Mouse (Mus musculus) urinary bladder, postnatal 10 days (tissue): ENCODE data around the gene Bdkrb1.

Experiments
- DNase-seq: peaks from one replicate; pipeline ENCODE4 v3.0.0; 2022; ENCODE audit warnings: low spot score

Bdkrb1 gene

DNA sequence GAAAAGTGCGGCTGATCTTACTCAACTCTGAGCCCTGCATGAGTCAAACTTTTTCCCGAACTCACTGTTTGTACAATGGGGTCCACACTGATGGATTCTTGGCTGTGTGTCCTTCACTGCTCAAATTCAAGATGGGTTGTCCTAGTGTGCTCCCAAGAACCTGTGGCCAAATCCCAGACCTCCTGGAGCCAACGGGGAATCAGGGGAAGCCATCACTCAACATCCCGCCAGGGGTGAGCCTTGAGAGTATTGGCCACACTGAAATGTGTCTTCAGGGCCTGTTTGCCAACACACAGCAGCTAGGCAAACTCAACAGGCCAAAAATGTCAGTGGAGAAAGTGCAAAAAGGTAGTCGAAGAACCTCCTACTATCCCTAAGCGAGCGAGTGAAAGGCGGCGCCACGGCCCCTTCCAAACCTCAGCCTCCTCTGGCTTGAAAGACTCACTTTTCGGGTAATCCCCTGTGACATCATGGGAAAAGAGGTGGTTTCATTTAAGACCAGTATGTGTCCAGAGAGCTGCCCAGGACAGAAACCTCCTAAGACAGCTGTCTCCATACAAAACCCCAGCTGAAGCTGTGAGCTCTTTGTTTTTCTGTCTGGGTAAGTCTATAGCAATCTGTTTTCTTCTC lies at the start of gene Bdkrb1:
Bdkrb1 (plus strand) TSS at position 505 of the 630 bp plus-strand sequence.
- no peak for DNase-seq

GRCm38 (mm10) chr12:105554151-105554772 lies 48.6 kb upstream of the Bdkrb1 start:
- DNase-seq, result no peak

DNA sequence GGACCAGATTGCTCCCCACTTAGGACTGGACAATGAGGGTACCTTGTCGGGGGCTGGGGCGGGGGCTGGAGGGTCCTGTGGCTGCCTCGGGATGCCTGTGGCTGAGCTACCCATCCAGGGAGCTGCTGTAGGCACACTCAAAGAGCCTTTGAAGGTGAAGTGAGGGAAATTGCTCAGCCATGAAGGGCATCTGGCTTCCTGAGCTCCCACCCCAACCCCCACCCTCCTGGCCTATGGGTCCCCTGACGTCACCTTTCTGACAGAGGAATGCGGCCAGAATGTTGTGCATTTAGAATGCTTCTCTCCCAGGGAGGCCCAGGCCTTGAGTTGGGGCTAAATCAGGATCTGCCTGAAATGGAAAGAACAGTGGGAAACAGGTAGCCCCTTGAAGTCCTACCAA lies 47.7 kb upstream of the Bdkrb1 start:
- no peak for DNase-seq

DNA sequence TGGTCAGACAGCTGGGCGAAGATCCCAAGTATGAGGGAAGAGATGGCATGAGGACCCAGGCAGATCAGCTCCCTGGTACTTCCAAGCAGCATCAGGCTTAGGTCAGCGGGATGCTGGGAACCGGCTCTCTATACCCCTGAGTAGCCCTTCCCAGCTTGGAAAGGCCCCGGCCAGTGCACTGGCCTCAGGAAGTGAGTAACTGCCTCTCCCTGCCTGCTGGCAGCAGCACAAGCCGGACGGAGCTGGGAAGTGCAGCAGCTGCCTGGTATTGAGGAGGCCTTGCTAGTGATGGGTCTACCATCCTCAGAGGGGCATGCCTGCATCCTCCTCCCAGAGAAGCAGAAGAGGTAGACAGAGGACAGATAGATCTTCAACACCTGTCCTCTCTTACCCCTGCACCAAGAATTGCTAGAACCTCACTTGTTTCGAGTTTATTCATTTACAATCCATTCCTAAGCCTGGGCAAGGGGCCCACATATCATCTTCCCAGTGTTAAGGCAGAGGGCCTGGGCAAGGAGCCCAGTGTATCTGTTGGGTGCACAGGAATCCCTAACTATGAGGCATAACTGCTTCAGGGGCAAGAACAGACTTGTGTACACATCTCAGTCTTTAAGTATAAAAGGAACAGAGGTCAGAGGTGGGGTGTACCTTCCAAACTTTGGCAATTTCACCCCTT lies 45.5 kb upstream of the Bdkrb1 start:
- no peak for DNase-seq

DNA sequence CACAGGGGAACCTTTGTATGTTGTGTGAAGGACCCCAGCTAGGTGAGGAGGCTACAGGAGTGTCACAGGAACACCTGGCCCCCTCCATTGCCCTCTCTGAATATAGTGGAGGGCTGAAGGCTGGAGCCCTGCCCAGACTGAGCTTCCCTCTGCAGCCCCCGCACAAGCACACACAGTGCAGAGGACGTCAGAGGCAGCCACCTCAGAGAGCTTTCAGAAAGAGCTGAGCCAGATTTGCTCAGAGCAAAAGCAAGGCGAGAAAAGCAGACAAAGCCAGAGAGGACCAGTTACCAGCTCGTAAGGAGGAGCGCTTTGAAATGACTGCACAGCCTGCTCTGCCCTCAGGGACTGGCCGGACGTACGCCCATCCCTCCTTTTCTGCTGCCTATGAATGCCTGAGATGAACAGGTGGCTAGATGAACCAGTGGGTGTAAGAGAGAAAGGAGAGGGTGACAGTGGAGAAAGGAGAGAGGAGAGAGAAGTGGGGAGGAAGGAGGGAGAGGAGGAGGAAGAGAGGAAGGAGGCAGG lies 41.8 kb upstream of the Bdkrb1 start:
- no peak for DNase-seq

DNA sequence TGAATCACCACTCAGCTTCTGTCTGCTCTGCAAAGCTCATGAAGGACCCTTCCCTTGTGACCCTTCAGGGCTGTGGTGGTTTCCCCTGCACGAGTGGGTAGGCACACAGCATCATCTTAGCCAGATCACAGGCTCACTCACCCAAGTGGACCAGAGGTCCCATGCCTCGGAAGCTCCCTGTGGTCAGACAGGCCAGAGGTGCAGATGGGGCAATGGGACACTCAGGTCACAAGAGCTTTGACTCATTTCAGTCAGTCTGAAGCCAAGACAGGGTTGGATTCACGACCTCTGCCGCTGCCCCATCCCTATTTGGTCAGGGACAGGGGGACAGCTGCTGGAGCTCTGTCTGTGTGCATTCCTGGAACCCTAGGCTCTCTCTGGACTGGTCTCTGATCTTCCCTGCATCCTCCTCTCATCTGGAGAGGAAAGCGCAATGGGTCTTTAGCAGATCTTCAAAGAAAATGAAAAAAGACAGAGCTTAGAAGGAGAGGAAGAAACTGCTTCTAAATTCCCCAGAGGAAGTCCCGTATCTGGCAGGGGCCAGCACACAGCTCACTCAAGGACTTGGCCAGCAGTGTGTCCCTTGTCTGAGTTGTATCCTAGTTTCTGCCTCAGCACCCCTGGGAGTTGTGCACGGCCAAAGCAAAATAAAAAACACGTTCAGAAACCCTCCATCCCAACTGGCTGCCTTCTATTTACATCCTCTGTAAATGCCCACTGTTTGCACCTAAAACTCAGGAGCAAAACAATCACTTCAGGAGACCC lies 40.6 kb upstream of the Bdkrb1 start:
- no peak for DNase-seq

DNA sequence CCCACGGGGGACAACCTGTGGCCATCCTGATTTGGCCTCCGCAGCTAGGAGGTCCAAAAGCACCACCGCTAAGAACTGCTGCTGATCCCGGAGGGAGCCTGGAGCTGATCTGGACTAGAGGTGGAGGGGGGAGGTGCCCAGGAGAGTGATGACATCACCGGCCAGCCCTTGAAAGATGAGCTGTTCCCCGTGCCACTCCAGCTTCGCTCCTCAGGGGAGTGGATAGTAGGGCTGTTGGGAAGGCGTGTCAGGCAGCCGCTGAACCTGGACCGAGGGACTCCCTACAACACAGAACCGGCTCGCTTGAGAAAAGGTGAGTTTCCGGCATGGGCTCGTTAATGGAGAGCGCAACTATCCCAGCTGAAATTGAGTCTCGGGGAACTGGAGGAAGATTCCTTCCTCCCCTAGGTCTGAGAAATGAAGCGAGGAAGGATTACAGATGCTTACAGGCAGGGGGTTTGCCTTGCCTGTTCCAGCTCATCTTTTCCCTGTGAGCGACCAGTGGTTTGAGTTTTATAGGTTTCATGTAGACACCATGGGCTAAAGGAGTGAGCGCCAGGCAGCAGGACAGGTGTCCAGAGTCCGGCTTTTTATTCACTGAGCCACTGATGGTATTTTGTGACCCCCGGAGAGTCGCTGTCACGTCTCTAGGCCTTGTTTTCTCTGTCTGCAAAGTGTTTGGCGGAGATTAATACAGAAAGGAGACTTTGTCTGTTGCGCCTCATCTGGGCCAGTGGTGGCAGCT lies 39.8 kb upstream of the Bdkrb1 start, which contains the start of gene Bdkrb2:
Bdkrb2 (plus strand) TSS at position 291 of the 745 bp plus-strand sequence.
- DNase-seq, result no peak

DNA sequence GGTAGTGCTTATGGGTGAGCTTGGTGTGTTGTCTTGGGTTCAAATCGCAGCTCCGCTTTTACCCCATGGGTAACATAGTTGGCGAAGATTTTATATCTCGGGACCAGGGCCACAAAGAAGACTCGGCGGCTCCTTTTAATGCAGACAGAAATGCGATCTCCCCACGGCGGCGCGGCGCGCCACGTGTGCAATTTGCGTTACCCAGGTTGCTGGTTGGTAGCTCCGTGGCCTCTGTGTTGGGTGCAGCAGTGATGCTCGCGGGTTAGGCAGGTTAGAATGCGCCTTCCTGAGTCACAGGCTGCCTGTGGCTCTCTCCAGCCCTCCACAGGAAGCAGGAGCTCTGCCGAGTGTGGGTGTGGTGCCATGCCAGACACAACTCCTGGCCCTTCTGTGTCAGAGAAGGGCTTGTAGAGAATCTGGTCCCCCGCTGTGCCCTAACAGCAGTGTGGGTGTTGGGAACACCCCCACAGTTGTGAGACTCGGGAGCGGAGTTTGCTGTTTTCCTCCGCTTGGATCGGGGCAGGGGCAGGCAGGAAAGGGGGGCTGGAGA lies 39.1 kb upstream of the Bdkrb1 start:
- DNase-seq, result no peak

DNA sequence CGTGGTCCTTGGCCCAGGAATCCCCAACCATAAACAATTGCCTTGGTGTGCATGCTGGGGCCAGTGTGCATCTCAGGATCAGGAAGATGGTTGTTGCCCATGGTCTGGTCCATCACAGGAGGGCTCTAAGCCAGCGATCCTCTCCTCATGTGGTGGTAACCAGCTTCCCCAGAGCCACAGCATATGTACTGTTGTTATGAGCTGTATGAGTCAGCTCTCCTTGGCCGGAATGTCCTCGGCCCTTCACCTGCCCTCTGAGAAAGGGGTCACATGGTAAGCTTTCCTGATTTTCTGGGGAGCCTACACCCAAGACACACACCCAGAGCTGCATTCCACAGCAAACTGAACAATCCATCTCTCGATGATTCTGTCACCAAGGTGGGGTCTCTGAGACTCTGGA lies 37.7 kb upstream of the Bdkrb1 start:
- no peak for DNase-seq

DNA sequence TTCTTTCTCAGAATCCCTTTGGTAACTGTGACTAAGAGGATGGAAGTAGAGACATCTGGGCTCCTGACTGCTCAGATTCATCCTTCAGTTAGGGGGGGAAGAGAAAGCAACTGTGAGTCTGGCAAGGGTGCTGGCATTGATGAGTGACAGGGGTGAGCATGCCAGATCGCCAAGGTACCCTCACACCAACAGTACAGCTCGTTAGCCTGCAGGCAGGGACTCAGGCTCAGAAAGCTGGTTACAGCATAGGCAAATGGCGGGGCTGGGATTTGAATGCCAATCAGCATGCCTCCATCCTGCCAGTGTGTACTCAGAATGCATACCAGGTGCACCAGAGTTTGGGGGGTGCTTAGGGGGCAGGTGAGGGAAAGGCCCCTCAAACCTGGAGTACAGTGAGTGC lies 31.0 kb upstream of the Bdkrb1 start:
- no peak for DNase-seq

GRCm38 (mm10) chr12:105572622-105573021 lies 30.3 kb upstream of the Bdkrb1 start:
- no peak for DNase-seq

DNA sequence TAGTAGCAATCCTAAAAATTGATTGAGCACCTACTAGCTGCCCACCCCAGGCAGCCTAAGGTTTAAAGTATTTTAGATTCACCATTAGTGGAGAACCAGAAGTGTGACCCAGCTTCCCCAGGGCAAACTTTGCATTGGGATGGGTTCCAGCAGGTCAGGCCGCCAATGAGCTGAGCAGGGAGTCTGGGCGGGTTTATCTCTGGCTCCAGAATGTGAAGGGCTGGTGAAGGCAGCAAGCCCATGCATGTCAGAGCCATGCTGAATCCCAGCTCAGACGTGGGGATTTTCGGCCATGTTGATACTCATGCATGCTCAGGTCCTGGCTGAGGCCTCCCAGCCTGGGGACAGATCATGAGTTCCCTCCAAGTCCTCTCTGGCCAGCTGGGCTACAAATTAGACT lies 28.5 kb upstream of the Bdkrb1 start:
- DNase-seq, result no peak

- no peak for DNase-seq
Observed at GRCm38 (mm10) chr12:105580490-105580889, 22.4 kb upstream of the Bdkrb1 start.

GRCm38 (mm10) chr12:105582486-105582885 lies 20.4 kb upstream of the Bdkrb1 start:
- DNase-seq, result no peak

GRCm38 (mm10) chr12:105583484-105583883 lies 19.4 kb upstream of the Bdkrb1 start:
- DNase-seq, result no peak

- peak; percentile 37 for DNase-seq
Observed at GRCm38 (mm10) chr12:105584851-105585250, 18.0 kb upstream of the Bdkrb1 start.

- no peak for DNase-seq
Observed at GRCm38 (mm10) chr12:105587526-105587925, 15.4 kb upstream of the Bdkrb1 start.

GRCm38 (mm10) chr12:105590786-105591185 lies 12.1 kb upstream of the Bdkrb1 start:
- no peak for DNase-seq

DNA sequence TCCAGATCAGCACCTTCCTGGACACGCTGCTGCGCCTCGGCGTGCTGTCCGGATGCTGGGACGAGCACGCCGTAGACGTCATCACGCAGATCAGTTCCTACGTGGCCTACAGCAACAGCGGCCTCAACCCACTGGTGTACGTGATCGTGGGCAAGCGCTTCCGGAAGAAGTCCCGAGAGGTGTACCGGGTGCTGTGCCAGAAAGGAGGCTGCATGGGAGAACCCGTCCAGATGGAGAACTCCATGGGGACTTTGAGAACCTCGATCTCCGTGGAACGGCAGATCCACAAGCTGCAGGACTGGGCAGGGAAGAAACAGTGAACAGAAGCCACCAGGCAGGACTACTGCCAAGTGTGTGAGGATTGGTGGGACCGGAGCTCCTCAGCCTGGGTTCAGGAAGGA lies 10.5 kb upstream of the Bdkrb1 start:
- no peak for DNase-seq

DNA sequence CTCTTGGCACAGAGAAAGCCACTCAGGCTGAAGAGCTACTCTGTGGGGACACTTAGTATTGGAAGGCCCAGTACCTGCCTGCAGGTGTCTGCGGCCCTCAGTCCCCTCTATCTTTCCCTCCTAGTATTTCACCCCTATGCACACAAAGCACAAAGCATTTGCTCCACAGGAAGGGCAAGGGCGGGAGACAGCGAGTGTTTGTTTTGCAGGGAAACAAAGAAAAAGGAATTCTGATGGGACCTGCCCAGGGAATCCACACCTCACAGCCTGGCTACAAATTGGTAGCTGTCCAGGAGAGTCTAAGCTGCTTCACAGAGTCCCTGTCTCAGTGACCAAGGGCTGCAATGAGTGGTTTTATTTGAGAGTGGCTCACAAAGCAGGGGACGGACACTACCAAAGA lies 9.4 kb upstream of the Bdkrb1 start:
- no peak for DNase-seq

- DNase-seq, result no peak
Observed at GRCm38 (mm10) chr12:105597135-105597534, 5.8 kb upstream of the Bdkrb1 start.
